Mouse (Mus musculus) lung, adult 2 months (tissue): ENCODE data around the gene Wnk1. TPM values are rescaled to one million over a fixed set of nuclear protein-coding genes. Genes with fewer than 3 reads are reported as not detected.

Experiments used
- DNase-seq: peaks from one replicate; pipeline ENCODE4 v3.0.0; 2022
- H3K4me1 ChIP-seq: fragments of 200-500 bp; 2 replicates; pipeline ENCODE4 v1.6.1; 2011; ENCODE audit warnings: low read length; ENCODE audit not compliant: control insufficient read depth, insufficient read depth
- H3K4me3 ChIP-seq: fragments of 200-500 bp; replicated peaks from 2 replicates; pipeline ENCODE3; 2011; ENCODE audit warnings: low read depth, mild to moderate bottlenecking, control low read depth, low read length; ENCODE audit errors: extremely low read depth
- CTCF ChIP-seq: fragments of 200-500 bp; IDR thresholded peaks from 2 replicates; pipeline ENCODE4 v1.5.1; 2011; ENCODE audit warnings: mild to moderate bottlenecking, low read length, control low read depth; ENCODE audit not compliant: insufficient read depth
- POLR2A ChIP-seq: fragments of 200-500 bp; IDR thresholded peaks from 2 replicates; pipeline ENCODE4 v1.6.1; 2011; ENCODE audit warnings: low read depth, mild to moderate bottlenecking, control low read depth, low read length, borderline replicate concordance; ENCODE audit errors: extremely low read depth
- whole genome bisulfite sequencing: fragments of 180-500 bp; shearing (Covaris S2); methylation state at CpG from one replicate; pipeline ENCODE4 v1.1.7; 2018; 5-methylcytosine and 5-hydroxymethylcytosine counted together
- polyA plus RNA-seq: library from polyadenylated mRNA; depleted of rRNA; stranded (reverse); fragments of >200 nt; gene quantifications from 2 replicates; pipeline ENCODE4 v1.2.3, GENCODE M21; 2012

The Wnk1 gene
- polyA plus RNA-seq, 1 experiment = 131 TPM

DNA sequence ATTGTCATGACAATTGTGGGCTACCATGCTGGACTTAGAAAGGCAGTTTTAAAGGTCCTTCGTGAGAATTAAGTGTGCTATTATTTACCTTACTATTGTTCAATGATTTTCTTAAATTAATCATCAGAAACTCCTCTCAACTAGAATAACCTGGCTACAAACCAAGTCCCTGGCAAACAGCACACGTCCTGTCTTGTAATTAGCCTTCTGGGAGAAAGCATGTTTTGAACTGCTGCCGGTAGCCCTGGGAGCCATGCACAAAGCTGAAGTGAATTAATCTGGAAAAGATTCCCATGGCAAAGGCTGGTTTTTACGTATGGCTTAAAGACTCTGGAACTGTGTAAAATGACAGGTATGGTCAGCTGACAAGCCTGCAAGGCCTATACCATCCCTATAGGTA is 6.9 kb upstream of the Wnk1 start:
- 53% methylated on average over 4 of the region's 4 CpGs for WGBS
- no peak for DNase-seq
- Histone ChIP-seq H3K4me1 (no peaks in the 10 kb centered on the region), H3K4me3 (no peak overlapping the region)
- TF ChIP-seq CTCF = no peak
- TF ChIP-seq POLR2A = no peak

DNA sequence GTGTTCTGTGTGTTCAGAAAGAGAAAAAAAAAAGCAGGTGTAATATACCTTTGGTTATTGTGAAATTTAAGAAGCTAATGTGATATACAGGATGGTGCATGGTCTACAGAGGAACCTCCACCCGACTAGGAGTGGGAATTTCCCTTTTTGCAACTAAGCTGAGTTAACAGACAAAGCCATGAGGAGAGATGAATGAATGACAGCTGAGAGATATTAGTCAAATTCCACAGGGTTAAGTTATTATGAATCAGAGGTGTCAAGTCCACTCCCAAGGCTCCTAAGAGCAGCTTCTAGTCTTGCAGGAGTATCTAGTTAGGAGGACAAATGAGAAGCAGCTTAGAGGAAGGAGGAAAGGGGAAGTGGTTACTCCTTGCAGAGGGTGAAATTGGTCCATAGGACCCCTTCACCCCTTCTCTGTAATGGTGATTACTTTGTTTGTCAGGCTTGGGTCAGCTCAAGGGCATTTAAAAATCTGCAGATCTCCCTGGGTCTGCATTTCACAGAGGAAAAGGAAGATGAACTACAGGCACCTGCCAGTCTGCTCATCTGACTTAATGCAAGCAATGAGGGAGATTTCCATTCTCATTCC is 4.3 kb upstream of the Wnk1 start:
- H3K4me1 ChIP-seq = no peaks in the 10 kb centered on the region
- DNase-seq = no peak
- no peak overlapping the region for H3K4me3 ChIP-seq
- no peak for TF ChIP-seq POLR2A
- TF ChIP-seq CTCF = no peak
- 58% methylated on average over 1 of the region's 1 CpGs for WGBS

DNA sequence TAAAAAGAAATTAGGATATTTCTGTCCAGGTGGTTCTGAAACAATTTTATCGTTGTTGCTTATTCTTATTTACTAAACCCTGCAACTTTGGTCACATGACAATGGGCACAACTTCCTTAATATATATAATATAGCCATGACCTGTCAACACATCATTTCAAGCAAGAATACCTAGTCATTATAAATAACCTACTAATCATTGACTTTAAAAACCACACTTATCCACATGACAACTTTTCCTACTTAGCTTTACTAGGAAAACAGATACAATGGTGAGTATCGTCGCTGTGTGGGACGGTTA is 2.0 kb upstream of the Wnk1 start:
- TF ChIP-seq CTCF (no peak), POLR2A (no peak)
- 89% methylated on average over 4 of the region's 4 CpGs for WGBS
- Histone ChIP-seq H3K4me3 (no peak overlapping the region), H3K4me1 (no peaks in the 10 kb centered on the region)
- no peak for DNase-seq

DNA sequence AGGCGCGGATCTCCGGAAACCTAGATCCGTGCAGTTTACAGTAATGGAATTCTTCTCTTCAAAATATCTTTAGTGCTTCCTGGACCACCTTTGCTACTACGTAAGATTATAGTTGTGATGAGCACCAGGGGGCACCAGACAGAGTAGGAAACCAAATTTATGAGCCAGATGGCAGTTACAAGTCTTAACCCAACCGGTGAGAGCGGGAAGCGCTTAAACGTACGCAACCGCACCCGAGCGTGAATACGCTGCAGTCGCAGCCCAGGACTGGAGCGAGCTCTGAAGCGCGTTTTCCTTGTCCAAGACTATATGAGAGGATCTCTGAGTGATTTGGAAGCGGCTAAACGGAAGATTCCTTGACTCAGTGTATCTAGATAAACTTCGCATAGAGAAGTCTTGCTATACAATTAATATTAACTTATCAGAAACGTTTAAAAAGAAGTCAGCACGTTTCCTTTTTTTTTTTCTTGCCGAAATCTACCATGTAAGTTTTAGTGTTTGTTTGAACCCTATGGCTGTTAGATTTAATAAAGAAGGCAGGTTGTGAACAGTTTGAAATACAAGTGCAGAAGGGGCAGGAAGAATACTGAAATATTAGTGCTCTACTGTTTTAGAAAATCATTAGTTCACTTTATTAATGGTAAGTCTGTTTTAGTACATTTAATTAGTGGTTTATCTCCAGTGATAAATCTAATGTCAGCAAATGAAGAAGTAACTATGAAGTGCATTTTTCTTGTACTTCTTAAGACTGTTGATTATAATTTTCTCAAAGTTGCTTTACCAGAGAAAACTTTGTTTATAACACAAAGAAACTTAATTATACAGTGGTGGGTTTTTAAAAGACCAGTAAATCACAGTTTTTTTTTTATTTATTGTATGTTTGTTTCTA is 1.4 kb upstream of the Wnk1 start:
- TF ChIP-seq POLR2A (peak; percentile 56; the same call in 1 of the 2 replicates), CTCF (peak; percentile 50; the same call in 1 of the 2 replicates)
- peak; percentile 71 for DNase-seq
- WGBS = under 1% methylated on average over 24 of the region's 24 CpGs
- Histone ChIP-seq H3K4me3 (peak overlapping the region; percentile 58), H3K4me1 (no peaks in the 10 kb centered on the region)

DNA sequence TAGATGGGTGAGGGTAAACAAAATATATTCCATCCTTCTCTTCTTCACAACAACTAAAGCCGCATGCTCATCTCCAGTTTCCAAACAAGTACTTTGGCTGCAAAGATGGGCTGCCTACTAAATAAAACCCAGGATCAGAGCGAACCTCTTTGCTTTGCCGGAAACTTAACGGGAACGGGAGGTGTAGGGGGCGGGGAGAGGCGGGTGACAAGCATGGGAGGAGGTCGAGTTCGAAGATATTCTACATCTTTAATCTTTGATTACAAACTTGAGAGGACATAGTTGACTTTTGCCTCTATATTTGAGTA is 738 bp upstream of the Wnk1 start:
- DNase-seq = peak; percentile 37
- under 1% methylated on average over 9 of the region's 9 CpGs for WGBS
- no peak for TF ChIP-seq POLR2A
- TF ChIP-seq CTCF = no peak
- Histone ChIP-seq H3K4me1 (no peaks in the 10 kb centered on the region), H3K4me3 (peak overlapping the region; percentile 81)

DNA sequence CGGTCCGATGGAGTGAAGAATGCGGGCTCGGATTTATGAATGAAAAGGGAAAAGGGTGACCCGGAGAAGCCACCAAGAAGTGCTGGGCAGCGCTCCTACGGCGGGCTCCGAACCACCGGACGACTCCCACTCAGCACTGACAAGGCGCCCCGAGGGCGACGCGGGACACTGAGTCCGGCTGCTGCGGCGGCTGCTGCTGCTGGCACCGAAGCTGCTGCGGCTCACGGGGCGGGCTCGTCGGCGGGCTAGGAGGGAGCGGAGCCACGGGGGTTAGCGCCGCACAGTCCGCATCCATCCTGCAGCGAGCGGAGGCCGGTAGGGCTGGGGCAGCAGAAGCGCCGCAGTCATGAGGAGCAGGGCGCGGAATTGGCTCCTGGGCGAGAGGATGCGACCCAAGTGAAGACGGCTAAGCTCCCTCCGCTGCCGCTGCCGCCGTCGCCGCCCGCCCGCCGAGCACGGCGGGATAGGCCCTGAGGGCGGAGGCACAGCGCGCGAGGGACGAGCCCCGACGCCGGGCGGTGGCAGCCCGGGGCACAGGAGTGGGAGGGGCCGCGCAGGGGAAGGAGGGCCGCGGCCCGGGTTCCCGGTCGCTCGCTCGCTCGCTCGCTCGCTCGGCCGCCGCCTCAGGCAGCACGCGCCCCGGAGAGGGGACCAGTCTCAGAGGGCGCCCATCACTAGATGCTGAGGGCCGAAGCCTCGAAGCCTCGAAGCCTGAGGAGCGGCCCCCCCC is 671 bp downstream of the Wnk1 start:
- no peak for DNase-seq
- TF ChIP-seq POLR2A (no peak; the same call in 1 of the 2 replicates), CTCF (no peak)
- WGBS = 1% methylated on average over 85 of the region's 85 CpGs
- Histone ChIP-seq H3K4me3 (peak overlapping the region; percentile 96), H3K4me1 (peaks cover 1% of the 10 kb centered on the region; the same call in 1 of the 2 replicates)

DNA sequence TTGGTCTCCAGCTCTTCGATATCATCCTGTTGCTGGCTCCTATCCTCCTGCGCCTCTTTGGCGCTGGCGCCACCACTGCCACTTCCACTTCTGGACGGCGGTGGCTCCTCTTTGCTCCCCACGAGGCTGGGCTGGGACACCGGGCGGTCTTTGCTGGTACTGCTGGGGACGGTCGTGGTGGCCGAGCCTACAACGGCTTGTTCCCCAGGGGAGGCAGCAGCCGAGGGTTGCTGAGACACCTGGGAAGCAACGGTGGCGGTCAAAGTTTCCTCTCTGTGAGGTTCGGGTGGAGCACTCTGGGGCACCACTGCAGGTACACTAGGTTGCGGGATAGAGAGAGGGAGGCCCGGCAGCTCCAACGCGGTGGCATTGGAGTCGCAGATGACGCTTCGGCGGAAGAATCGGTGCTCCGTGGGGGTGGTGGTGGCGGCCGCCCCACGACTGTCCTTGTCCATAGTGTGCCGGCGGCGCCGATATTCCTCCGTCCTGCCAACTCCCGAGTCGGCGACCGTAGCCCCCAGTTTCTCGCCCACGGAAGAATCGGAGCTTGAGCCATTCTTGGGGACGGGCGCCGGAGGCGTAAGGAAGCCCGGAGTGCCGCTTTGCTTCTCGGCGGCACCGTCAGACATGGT is 1.4 kb downstream of the Wnk1 start:
- Histone ChIP-seq H3K4me3 (peak overlapping the region; percentile 96), H3K4me1 (peaks cover 3% of the 10 kb centered on the region; the same call in 1 of the 2 replicates)
- TF ChIP-seq POLR2A (no peak), CTCF (peak; percentile 8; the same call in 1 of the 2 replicates)
- WGBS = under 1% methylated on average over 51 of the region's 51 CpGs
- peak; percentile 67 for DNase-seq

DNA sequence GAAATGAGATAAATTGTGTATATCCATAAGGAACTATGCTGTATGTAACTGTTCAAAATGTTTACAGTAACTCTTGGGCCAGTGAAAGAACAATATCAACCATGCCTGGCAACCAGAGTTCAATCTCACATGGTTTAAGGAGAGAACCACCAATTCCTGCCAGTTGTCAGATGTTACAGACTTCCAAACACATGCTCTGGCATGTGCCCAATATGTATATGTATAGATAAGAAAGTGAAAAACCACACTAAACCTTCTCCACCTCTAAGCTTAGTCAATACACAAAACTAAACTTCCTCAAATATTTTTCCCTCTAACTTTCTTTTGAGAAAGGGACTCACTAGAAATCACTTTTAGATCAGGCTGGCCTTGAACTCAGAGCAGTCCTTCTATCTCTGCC is 13.9 kb downstream of the Wnk1 start:
- TF ChIP-seq POLR2A (no peak), CTCF (no peak)
- Histone ChIP-seq H3K4me1 (peaks cover 5% of the 10 kb centered on the region), H3K4me3 (no peak overlapping the region)
- no peak for DNase-seq

DNA sequence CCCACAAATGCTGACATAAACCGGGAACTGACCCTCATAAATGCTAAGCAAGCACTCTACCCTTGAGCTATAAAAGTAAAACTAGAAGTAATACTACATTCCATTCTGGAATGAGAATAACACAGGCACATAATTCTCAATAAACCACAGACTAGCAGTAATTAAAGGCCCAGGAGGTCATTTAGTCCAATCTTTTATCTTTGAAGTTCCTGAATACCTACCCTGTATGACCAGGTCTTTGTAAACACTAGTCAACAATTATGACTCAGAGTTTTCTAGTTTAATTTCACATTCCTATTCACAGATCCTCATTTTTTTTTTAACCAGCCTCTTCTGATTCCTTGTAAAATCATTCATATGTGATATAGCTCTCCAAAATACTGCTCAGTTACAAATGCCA is 14.7 kb downstream of the Wnk1 start:
- no peak for TF ChIP-seq POLR2A
- no peak for TF ChIP-seq CTCF
- WGBS = 51% methylated on average over 1 of the region's 1 CpGs
- Histone ChIP-seq H3K4me3 (no peak overlapping the region), H3K4me1 (peaks cover 8% of the 10 kb centered on the region)
- no peak for DNase-seq

DNA sequence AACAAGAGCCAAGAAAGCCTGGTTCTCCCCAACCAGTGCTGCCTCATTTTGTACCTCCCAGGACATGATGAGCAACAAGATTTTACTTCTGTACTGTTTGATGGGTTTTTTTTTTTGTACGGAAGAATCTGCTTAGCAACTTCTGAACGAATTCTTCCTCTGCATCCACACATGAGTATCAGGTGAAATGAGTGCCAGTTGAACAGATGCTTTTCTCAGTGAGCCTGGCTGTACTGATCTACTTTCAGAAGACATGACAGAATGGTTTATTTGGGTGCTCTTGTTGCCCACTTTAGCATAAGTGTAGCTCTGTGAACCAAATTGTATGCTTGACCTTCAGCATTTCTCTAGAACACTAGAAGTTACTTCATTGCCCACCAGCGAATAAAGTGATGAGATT is 16.4 kb downstream of the Wnk1 start:
- Histone ChIP-seq H3K4me1 (peaks cover 8% of the 10 kb centered on the region), H3K4me3 (no peak overlapping the region)
- 73% methylated on average over 3 of the region's 3 CpGs for WGBS
- no peak for DNase-seq
- TF ChIP-seq POLR2A (no peak), CTCF (no peak)
